Mouse (Mus musculus): ENCODE measurements at regions not wholly inside any gene's neighbourhood (a gene's known extent, or its start where the extent isn't known, plus 50 kb on each side); places are given as distances from the start of the nearest gene placed in this dataset.

DNA sequence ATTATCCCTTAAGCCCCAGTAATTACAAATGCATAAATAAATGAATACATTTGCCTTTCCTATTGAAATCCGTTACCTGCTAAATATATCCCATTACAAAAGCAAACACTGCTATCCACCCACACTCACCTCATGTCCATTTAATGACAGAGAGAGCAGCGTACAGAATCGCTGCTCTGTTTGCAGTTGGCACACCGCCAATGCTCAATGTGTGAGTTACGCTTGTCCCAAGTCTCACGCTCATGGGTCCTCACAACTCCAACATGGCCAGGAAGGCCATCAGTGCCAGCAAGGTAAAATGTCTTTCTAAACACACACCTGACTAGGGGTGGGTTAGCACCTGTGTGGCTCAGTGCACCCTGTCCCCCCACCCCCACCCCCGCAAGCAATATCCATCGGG is 150.0 kb upstream of the Igsf21 start:
- Histone ChIP-seq H3K9ac (replicated peaks) (no peak overlapping the region), H3K36me3 (no peaks in the 10 kb centered on the region), H3K4me3 (no peak overlapping the region), H3K4me1 (no peaks in the 10 kb centered on the region), H3K27ac (replicated peaks) (no peak overlapping the region), H3K9me3 (no peaks in the 10 kb centered on the region), H3K27me3 (peaks cover 8% of the 10 kb centered on the region), H3K4me2 (replicated peaks) (no peak overlapping the region)
- WGBS, result 80% methylated on average over 8 of the region's 8 CpGs
- no peak for ATAC-seq (ENCODE audit: low FRiP score, low read depth)

- no peak overlapping the region for H3K27ac ChIP-seq (replicated peaks)
- no peaks in the 10 kb centered on the region for H3K36me3 ChIP-seq
- no peak overlapping the region for H3K4me3 ChIP-seq
These were observed 145.7 kb upstream of the Igsf21 start for GRCm38 (mm10) chr4:140392290-140392689.

GRCm38 (mm10) chr4:140390684-140391234 is 144.2 kb upstream of the Igsf21 start:
- H3K4me3 ChIP-seq, result no peak overlapping the region
- H3K27ac ChIP-seq (replicated peaks), result no peak overlapping the region
- H3K4me1 ChIP-seq, result peaks cover 11% of the 10 kb centered on the region
- no peak overlapping the region for H3K9ac ChIP-seq (replicated peaks)
- H3K4me2 ChIP-seq (replicated peaks), result no peak overlapping the region
- no peaks in the 10 kb centered on the region for H3K9me3 ChIP-seq
- peaks cover 10% of the 10 kb centered on the region for H3K27me3 ChIP-seq
- no peak for ATAC-seq (ENCODE audit: low FRiP score, low read depth)
- no peaks in the 10 kb centered on the region for H3K36me3 ChIP-seq
- WGBS, result 67% methylated on average over 12 of the region's 12 CpGs

More at GRCm38 (mm10) chr4:140392290-140392689, 145.7 kb upstream of the Igsf21 start:
- H3K9me3 ChIP-seq, result no peaks in the 10 kb centered on the region
- H3K9ac ChIP-seq (replicated peaks), result no peak overlapping the region
- no peak overlapping the region for H3K4me2 ChIP-seq (replicated peaks)
- 61% methylated on average over 7 of the region's 7 CpGs for WGBS
- no peak for ATAC-seq (ENCODE audit: low FRiP score, low read depth)
- H3K4me1 ChIP-seq, result peaks cover 3% of the 10 kb centered on the region
- H3K27me3 ChIP-seq, result peaks cover 3% of the 10 kb centered on the region

- H3K4me2 ChIP-seq (replicated peaks), result no peak overlapping the region
- ATAC-seq (ENCODE audit: low FRiP score, low read depth), result no peak
These were observed 139.1 kb upstream of the Igsf21 start for GRCm38 (mm10) chr4:140385686-140386085.

DNA sequence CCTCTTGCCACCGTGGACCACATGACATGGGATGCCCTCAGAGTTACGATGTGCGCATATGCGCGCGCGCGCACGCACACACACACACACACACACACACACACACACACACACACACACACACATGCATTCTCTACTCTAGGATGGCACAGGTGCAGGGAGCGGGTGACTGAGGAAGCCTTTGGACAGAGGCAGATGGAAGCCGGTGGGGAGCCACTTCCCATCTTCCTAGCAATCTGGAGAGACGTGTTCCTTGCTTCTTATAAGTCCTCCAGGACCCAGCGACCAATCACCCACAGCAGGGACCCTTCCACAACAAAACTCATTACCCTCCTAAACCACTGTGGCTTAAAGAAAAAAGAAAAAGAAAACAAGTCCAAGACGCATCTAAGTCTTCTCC is 138.6 kb upstream of the Igsf21 start:
- H3K36me3 ChIP-seq, result no peaks in the 10 kb centered on the region
- H3K27me3 ChIP-seq, result peaks cover 21% of the 10 kb centered on the region; the same call in 1 of the 2 replicates
- no peak overlapping the region for H3K4me2 ChIP-seq (replicated peaks)
- no peak overlapping the region for H3K27ac ChIP-seq (replicated peaks)
- peaks cover 28% of the 10 kb centered on the region for H3K4me1 ChIP-seq
- H3K9ac ChIP-seq (replicated peaks), result no peak overlapping the region
- 84% methylated on average over 14 of the region's 14 CpGs for WGBS
- ATAC-seq (ENCODE audit: low FRiP score, low read depth), result no peak
- no peak overlapping the region for H3K4me3 ChIP-seq
- H3K9me3 ChIP-seq, result no peaks in the 10 kb centered on the region

More at GRCm38 (mm10) chr4:140385686-140386085, 139.1 kb upstream of the Igsf21 start:
- Histone ChIP-seq H3K9ac (replicated peaks) (no peak overlapping the region), H3K36me3 (no peaks in the 10 kb centered on the region), H3K4me3 (no peak overlapping the region), H3K9me3 (no peaks in the 10 kb centered on the region), H3K27ac (replicated peaks) (no peak overlapping the region), H3K27me3 (peaks cover 21% of the 10 kb centered on the region; the same call in 1 of the 2 replicates), H3K4me1 (peaks cover 24% of the 10 kb centered on the region)
- 39% methylated on average over 6 of the region's 6 CpGs for WGBS

DNA sequence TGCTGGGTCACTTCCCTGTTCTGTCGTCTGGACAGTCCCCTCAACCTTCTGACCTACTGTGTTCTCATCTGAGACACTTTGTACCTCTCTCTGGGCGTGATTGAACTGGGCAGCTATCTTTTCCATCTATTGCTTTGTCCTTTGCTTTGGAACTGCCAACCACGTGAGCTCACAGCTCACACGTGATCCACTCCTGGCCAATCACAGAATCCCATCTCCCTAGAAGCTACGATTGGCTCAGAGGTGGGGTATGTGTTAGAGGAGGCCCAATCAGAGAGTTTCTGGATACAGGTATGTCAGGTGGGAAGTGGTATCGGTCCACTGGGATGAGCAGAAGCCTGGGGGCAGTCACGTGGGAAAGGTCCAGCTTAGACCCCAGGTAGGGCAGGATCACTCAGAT is 137.0 kb upstream of the Igsf21 start:
- Histone ChIP-seq H3K27me3 (peaks cover 28% of the 10 kb centered on the region), H3K9ac (replicated peaks) (no peak overlapping the region), H3K4me2 (replicated peaks) (no peak overlapping the region), H3K4me1 (peaks cover 28% of the 10 kb centered on the region), H3K9me3 (no peaks in the 10 kb centered on the region), H3K4me3 (no peak overlapping the region), H3K27ac (replicated peaks) (no peak overlapping the region), H3K36me3 (no peaks in the 10 kb centered on the region)
- 82% methylated on average over 7 of the region's 7 CpGs for WGBS
- ATAC-seq (ENCODE audit: low FRiP score, low read depth), result no peak

- Histone ChIP-seq H3K27ac (replicated peaks) (peak overlapping the region; percentile 65), H3K9ac (replicated peaks) (no peak overlapping the region), H3K27me3 (peaks cover 35% of the 10 kb centered on the region), H3K9me3 (no peaks in the 10 kb centered on the region), H3K36me3 (no peaks in the 10 kb centered on the region), H3K4me1 (peaks cover 17% of the 10 kb centered on the region), H3K4me2 (replicated peaks) (peak overlapping the region; percentile 26), H3K4me3 (no peak overlapping the region)
- 5% methylated on average over 13 of the region's 13 CpGs for WGBS
- ATAC-seq (ENCODE audit: low FRiP score, low read depth), result peak; percentile 41; the same call in 1 of the 2 replicates
These were observed 134.1 kb upstream of the Igsf21 start for GRCm38 (mm10) chr4:140380733-140381132.

GRCm38 (mm10) chr4:140377941-140378340 is 131.4 kb upstream of the Igsf21 start:
- no peak overlapping the region for H3K4me3 ChIP-seq
- peaks cover 13% of the 10 kb centered on the region for H3K4me1 ChIP-seq
- H3K9ac ChIP-seq (replicated peaks), result no peak overlapping the region
- H3K27me3 ChIP-seq, result peaks cover 20% of the 10 kb centered on the region
- H3K9me3 ChIP-seq, result no peaks in the 10 kb centered on the region
- 100% methylated on average over 1 of the region's 1 CpGs for WGBS
- H3K4me2 ChIP-seq (replicated peaks), result no peak overlapping the region
- no peaks in the 10 kb centered on the region for H3K36me3 ChIP-seq
- H3K27ac ChIP-seq (replicated peaks), result no peak overlapping the region
- no peak for ATAC-seq (ENCODE audit: low FRiP score, low read depth)

DNA sequence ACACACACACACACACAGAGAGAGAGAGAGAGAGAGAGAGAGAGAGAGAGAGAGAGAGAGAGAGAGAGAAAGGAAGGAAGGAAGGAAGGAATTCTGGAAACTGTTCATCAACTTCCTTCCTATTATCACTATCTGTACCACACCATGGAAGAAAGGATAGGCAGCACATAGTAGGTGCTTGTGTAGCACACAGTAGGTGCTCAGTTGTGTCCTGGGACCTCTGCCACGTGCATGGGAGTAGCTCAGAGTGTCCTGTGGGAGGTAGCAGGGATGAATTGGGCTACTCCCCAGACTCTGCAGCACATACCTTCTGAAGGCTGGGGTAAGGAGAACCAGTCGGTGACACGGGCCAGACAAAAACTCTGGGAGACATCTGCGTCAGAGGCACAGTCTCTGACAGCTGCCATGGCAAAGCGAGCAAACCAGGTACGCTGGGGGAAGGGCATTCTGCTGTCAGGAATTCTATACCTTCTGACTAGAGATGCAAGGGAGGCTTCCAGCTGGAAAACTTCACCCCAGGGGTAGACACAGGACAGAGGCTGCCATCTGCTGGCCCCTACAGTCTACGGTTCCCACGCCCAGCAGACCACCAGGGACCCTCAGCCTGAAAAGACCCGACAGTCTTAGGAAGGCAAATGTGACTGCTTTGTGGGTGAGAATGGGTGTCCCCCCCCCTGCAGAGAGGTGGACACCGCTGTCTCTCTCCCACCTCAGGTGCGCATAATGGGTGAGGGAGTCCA is 126.2 kb upstream of the Igsf21 start:
- H3K27ac ChIP-seq (replicated peaks), result no peak overlapping the region
- no peaks in the 10 kb centered on the region for H3K9me3 ChIP-seq
- H3K4me1 ChIP-seq, result no peaks in the 10 kb centered on the region
- H3K4me3 ChIP-seq, result no peak overlapping the region
- no peak for ATAC-seq (ENCODE audit: low FRiP score, low read depth)
- 46% methylated on average over 11 of the region's 11 CpGs for WGBS
- no peaks in the 10 kb centered on the region for H3K36me3 ChIP-seq
- no peak overlapping the region for H3K9ac ChIP-seq (replicated peaks)
- H3K27me3 ChIP-seq, result peaks cover 22% of the 10 kb centered on the region
- H3K4me2 ChIP-seq (replicated peaks), result no peak overlapping the region

DNA sequence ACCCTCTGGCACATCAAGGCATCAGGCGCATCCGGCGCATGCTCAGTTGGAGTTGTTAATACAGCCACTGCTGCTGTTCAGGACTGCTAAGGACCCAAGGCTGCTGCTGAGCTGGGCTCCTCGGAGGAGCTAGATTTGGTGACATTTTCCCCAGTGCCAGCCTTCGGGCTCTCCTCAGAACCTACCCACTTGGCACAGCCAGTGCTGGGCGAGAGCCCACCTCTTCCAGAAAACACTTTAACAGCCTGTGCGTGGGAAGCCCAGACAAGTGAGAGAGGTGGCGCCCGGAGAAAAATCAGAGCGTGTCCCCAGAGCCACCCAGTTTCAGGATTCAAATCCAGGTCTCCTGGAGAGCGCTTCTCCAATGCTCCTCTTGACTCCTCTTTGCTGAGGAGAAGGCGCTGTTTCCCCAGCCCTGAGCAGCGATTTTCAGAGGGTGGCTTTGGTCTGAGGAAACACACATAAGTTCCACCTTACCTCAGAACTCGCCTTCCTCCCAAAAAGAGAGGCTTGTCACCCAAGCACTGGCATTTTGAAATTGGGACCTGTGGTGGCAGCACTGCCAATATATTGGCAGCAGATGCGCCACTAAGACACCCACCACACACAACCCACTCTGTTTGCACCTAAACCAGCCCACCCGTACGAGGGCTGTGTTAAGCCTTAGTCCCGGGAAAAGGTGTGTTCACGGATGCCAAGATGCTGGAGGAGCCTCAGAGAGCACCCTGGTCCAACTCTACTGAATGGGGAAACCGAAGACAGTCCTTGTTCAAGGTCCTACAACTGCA is 125.0 kb upstream of the Igsf21 start:
- H3K27me3 ChIP-seq, result peaks cover 13% of the 10 kb centered on the region
- H3K27ac ChIP-seq (replicated peaks), result no peak overlapping the region
- H3K4me3 ChIP-seq, result no peak overlapping the region
- H3K36me3 ChIP-seq, result no peaks in the 10 kb centered on the region
- H3K4me2 ChIP-seq (replicated peaks), result no peak overlapping the region
- H3K9me3 ChIP-seq, result no peaks in the 10 kb centered on the region
- no peak overlapping the region for H3K9ac ChIP-seq (replicated peaks)
- WGBS, result 84% methylated on average over 20 of the region's 20 CpGs
- ATAC-seq (ENCODE audit: low FRiP score, low read depth), result no peak
- H3K4me1 ChIP-seq, result peaks cover 3% of the 10 kb centered on the region; the same call in 1 of the 2 replicates

DNA sequence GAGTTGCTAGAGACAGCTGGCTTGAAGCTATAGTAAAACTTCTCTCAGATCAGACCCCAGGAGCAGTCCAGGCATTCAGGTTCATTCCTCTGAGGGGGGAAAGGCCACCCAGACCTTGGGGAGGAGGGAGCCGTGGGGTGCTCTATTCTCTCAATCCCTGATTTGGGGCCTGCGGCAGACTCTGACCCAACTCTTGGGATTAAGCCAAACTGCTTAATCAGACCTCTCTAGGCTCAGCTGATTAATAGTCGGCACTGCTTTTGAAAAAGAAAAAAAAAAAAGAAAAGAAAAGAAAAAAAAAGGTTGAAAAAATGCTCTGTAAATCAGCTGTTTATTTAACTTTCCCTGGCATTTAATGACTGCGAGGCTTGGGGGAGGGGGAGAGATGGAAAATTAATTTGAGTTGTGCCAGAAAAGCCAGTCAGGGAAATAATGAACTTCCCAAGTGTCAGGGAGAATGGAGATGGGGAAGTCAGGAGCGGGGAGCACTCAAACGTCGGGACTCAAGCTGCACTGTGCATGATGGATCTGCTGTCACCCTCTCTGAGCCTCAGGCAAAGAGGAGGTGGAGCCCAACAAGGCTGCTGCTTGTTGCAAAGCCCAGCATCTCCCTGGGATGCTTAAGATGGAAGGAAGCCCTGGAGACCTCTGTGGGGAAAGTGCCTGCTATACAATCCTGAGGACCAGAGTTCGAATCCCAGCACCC is 120.5 kb upstream of the Igsf21 start:
- WGBS, result 49% methylated on average over 8 of the region's 8 CpGs
- peaks cover 10% of the 10 kb centered on the region for H3K4me1 ChIP-seq
- ATAC-seq (ENCODE audit: low FRiP score, low read depth), result no peak

More for the DNA sequence above, 120.5 kb upstream of the Igsf21 start:
- Histone ChIP-seq H3K27me3 (peaks cover 11% of the 10 kb centered on the region; the same call in 1 of the 2 replicates), H3K4me3 (no peak overlapping the region), H3K9me3 (no peaks in the 10 kb centered on the region), H3K36me3 (no peaks in the 10 kb centered on the region), H3K9ac (replicated peaks) (no peak overlapping the region), H3K4me2 (replicated peaks) (no peak overlapping the region), H3K27ac (replicated peaks) (no peak overlapping the region)

All from midbrain, embryonic 12.5 days (tissue).